Mouse (Mus musculus) lung, postnatal 0 days (tissue): ENCODE measurements around the gene Os9. TPM values are rescaled to one million over a fixed set of nuclear protein-coding genes. Genes with fewer than 3 reads are reported as not detected.
"Not testable (repeated sequence)": the region's sequence is repeated elsewhere in the genome, so short reads cannot be mapped to it uniquely, and the experiment has no call there.

Source experiments
- ATAC-seq: fragments of 200-750 bp; cut with Nextera tagmentation; 2 replicates; pipeline ENCODE4 v1.8.0; 2017; ENCODE audit warnings: moderate library complexity
- DNase-seq: peaks from one replicate; pipeline ENCODE4 v3.0.0-alpha.2; 2016; ENCODE audit warnings: low spot score
- H3K27ac ChIP-seq: fragments of 300-500 bp; sonication (generic); 2 replicates; pipeline ENCODE4 v1.5.1; 2014; ENCODE audit warnings: antibody characterized with exemption, mild to moderate bottlenecking, low read length, mixed read lengths
- H3K27me3 ChIP-seq: fragments of 300-500 bp; sonication (generic); replicated peaks from 2 replicates; pipeline ENCODE4 v1.6.1; 2014; ENCODE audit warnings: low read length, mixed read lengths; ENCODE audit not compliant: insufficient read depth
- H3K36me3 ChIP-seq: fragments of 300-500 bp; sonication (generic); 2 replicates; pipeline ENCODE4 v1.6.1; 2014; ENCODE audit warnings: low read length, mixed read lengths; ENCODE audit not compliant: insufficient read depth
- H3K4me1 ChIP-seq: fragments of 300-500 bp; sonication (generic); 2 replicates; pipeline ENCODE4 v1.6.1; 2014; ENCODE audit warnings: antibody characterized with exemption, low read depth, low read length, mixed read lengths; ENCODE audit not compliant: insufficient read depth
- H3K4me2 ChIP-seq: fragments of 300-500 bp; sonication (generic); replicated peaks from 2 replicates; pipeline ENCODE4 v1.6.1; 2014; ENCODE audit warnings: low read depth, mild to moderate bottlenecking, low read length, moderate library complexity, mixed read lengths
- H3K4me3 ChIP-seq: fragments of 300-500 bp; sonication (generic); 2 replicates; pipeline ENCODE4 v1.5.1; 2014; ENCODE audit warnings: low read depth, low read length
- H3K9ac ChIP-seq: fragments of 300-500 bp; sonication (generic); replicated peaks from 2 replicates; pipeline ENCODE4 v1.6.1; 2014; ENCODE audit warnings: low read depth, mild to moderate bottlenecking
- H3K9me3 ChIP-seq: fragments of 300-500 bp; sonication (generic); 2 replicates; pipeline ENCODE4 v1.6.1; 2016; ENCODE audit warnings: low read length, mixed read lengths
- CTCF ChIP-seq: IDR thresholded peaks from 2 replicates; pipeline ENCODE4 v1.5.1; 2016; ENCODE audit warnings: antibody characterized with exemption, mild to moderate bottlenecking
- EP300 ChIP-seq: IDR thresholded peaks from 2 replicates; pipeline ENCODE4 v1.6.1; 2016; ENCODE audit warnings: antibody characterized with exemption, mild to moderate bottlenecking, control low read depth
- WGBS: fragments of 180-500 bp; shearing (Covaris S2); extraction: QIAGEN DNeasy Blood & Tissue Kit; methylation state at CpG from one replicate; pipeline ENCODE4 v1.1.7; 2014; 5-methylcytosine and 5-hydroxymethylcytosine counted together
- polyA plus RNA-seq: library from polyadenylated mRNA; unstranded; fragments of >200 nt; fragmentation: Nextera tagmentation; extraction: Ambion mirVana; gene quantifications from 2 replicates; pipeline ENCODE4 v1.2.1, GENCODE M21; 2015

Os9 gene
- polyA plus RNA-seq, 1 experiment from 2014 or later: 112 TPM

GRCm38 (mm10) chr10:127063913-127064870 lies 56.7 kb downstream of the Os9 start:
- peaks cover 3% of the 10 kb centered on the region; the same call in 1 of the 2 replicates for H3K4me1 ChIP-seq
- peak overlapping the region; percentile 82 for H3K9ac ChIP-seq
- no peaks in the 10 kb centered on the region for H3K9me3 ChIP-seq
- peak overlapping the region; percentile 77 for H3K27ac ChIP-seq
- peaks cover 20% of the 10 kb centered on the region for H3K36me3 ChIP-seq
- DNase-seq (no peak), ATAC-seq (no peak)
- peak overlapping the region; percentile 90 for H3K4me2 ChIP-seq
- 0 out of 2 replicates have a peak, but pooled peaks cover 7% of the 10 kb centered on the region for H3K27me3 ChIP-seq
- H3K4me3 ChIP-seq: peak overlapping the region; percentile 62
- TF ChIP-seq CTCF: no peak
- no peak for TF ChIP-seq EP300
- WGBS: 7% methylated on average over 37 of the region's 37 CpGs

- ATAC-seq (peak; percentile 95), DNase-seq (peak; percentile 98)
- Histone ChIP-seq H3K4me3 (peak within 1 kb of the TSS; percentile 62), H3K9ac (peak within 1 kb of the TSS; percentile 82), H3K4me1 (peaks cover 5% of the 10 kb centered on the region; the same call in 1 of the 2 replicates), H3K9me3 (no peaks in the 10 kb centered on the region), H3K27ac (peak within 1 kb of the TSS; percentile 77), H3K36me3 (peaks cover 20% of the 10 kb centered on the region), H3K27me3 (0 out of 2 replicates have a peak, but pooled peaks cover 7% of the 10 kb centered on the region), H3K4me2 (peak within 1 kb of the TSS; percentile 90)
- 2% methylated on average over 46 of the region's 46 CpGs for WGBS
- no peak for TF ChIP-seq EP300
- no peak for TF ChIP-seq CTCF
Observed at GRCm38 (mm10) chr10:127063239-127063872, 57.6 kb downstream of the Os9 start, which contains the start of gene Cdk4. TSS of gene Cdk4 (plus strand) at chr10:127063534.

- ATAC-seq (no peak), DNase-seq (peak; percentile 69)
- WGBS: 60% methylated on average over 5 of the region's 5 CpGs
- 0 out of 2 replicates have a peak, but pooled peaks cover 7% of the 10 kb centered on the region for H3K27me3 ChIP-seq
- no peak overlapping the region for H3K4me2 ChIP-seq
- no peak for TF ChIP-seq EP300
- no peak for TF ChIP-seq CTCF
- H3K4me1 ChIP-seq: peaks cover 6% of the 10 kb centered on the region; the same call in 1 of the 2 replicates
- H3K9ac ChIP-seq: no peak overlapping the region
- H3K4me3 ChIP-seq: no peak overlapping the region
- peaks cover 14% of the 10 kb centered on the region; the same call in 1 of the 2 replicates for H3K36me3 ChIP-seq
- no peaks in the 10 kb centered on the region for H3K9me3 ChIP-seq
- H3K27ac ChIP-seq: 0 out of 2 replicates have a peak overlapping the region, but pooled peaks have one; percentile 23
Observed at GRCm38 (mm10) chr10:127062503-127062902, 58.4 kb downstream of the Os9 start.

GRCm38 (mm10) chr10:127062101-127062500 lies 58.8 kb downstream of the Os9 start:
- not testable (repeated sequence) for H3K4me2 ChIP-seq, H3K9ac ChIP-seq, DNase-seq, H3K9me3 ChIP-seq, H3K27ac ChIP-seq, H3K4me1 ChIP-seq, H3K27me3 ChIP-seq, H3K4me3 ChIP-seq, ATAC-seq
- 90% methylated on average over 4 of the region's 4 CpGs for WGBS
- H3K36me3 ChIP-seq: peaks cover 13% of the 10 kb centered on the region; the same call in 1 of the 2 replicates

DNA sequence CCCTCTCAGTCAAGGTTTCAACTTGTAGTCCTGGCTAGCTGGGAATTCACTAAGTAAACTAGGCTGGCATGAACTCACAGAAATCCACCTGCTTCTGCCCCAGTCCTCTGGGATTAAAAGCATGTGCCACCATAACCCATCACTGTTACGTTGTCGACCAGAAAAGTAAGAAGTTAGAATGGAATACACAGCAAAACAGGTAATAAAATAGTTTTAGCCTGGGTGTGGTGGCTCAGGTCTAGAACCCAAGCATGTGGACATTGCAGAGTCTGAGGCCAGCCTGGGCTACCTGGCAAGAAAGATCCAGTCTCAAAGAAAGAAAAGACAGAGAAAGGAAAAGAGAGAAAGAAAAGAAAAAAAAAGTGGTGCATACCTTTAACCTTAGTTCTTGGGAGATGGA lies 59.4 kb downstream of the Os9 start:
- H3K9me3 ChIP-seq: no peaks in the 10 kb centered on the region
- H3K4me1 ChIP-seq: peaks cover 6% of the 10 kb centered on the region; the same call in 1 of the 2 replicates
- 72% methylated on average over 2 of the region's 2 CpGs for WGBS
- no peak overlapping the region for H3K27ac ChIP-seq
- no peak overlapping the region for H3K4me2 ChIP-seq
- 0 out of 2 replicates have a peak, but pooled peaks cover 7% of the 10 kb centered on the region for H3K27me3 ChIP-seq
- DNase-seq: no peak
- TF ChIP-seq EP300: no peak
- TF ChIP-seq CTCF: no peak
- no peak overlapping the region for H3K4me3 ChIP-seq
- ATAC-seq: no peak
- no peak overlapping the region for H3K9ac ChIP-seq
- peaks cover 7% of the 10 kb centered on the region; the same call in 1 of the 2 replicates for H3K36me3 ChIP-seq

DNA sequence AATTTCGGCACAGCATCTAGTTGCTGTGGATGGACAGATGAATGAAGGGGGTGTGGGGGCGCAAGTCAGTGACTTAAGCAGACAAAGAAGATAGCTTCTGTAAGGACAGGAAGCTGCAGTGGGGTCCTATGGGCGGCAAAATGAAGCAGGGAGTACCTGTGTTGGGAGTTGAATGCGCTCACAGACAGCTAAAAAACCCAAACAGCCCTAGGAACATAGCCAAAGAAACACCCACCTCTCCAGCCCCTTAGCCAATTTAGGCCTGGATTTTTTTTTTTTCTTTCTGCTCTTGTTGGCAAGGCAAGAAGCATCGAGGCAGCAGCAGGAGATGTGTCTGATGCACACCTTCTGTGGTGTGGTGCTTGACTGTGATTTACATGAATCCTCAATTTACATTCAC lies 59.8 kb downstream of the Os9 start:
- TF ChIP-seq CTCF (no peak), EP300 (no peak)
- Histone ChIP-seq H3K4me1 (peaks cover 6% of the 10 kb centered on the region; the same call in 1 of the 2 replicates), H3K36me3 (peaks cover 4% of the 10 kb centered on the region; the same call in 1 of the 2 replicates), H3K27ac (no peak overlapping the region), H3K9ac (no peak overlapping the region), H3K4me3 (no peak overlapping the region), H3K9me3 (no peaks in the 10 kb centered on the region), H3K27me3 (0 out of 2 replicates have a peak, but pooled peaks cover 7% of the 10 kb centered on the region), H3K4me2 (no peak overlapping the region)
- ATAC-seq (no peak), DNase-seq (no peak)
- 49% methylated on average over 5 of the region's 5 CpGs for WGBS
